Mouse (Mus musculus): ENCODE measurements around the gene Hist1h4c.

- no peak for TF ChIP-seq POLR2A (IDR thresholded peaks at IDR 0.05; ENCODE audit: control insufficient read depth, low read depth, low read length)
- TF ChIP-seq CTCF (IDR thresholded peaks at IDR 0.05; ENCODE audit: control insufficient read depth, insufficient read depth, insufficient replicate concordance, low read depth, low read length) = no peak
Measured at GRCm38 (mm10) chr13:23699767-23700166, 1.5 kb upstream of the Hist1h4c start.

All from testis, adult 2 months (tissue).